Mouse (Mus musculus) cerebellum, adult 2 months (tissue): ENCODE results near the gene Cldn10.

ENCODE experiments used
- CTCF ChIP-seq: fragments of 200-500 bp; IDR thresholded peaks from 2 replicates; pipeline ENCODE4 v1.5.1; 2011; ENCODE audit warnings: low read depth, mild to moderate bottlenecking, control low read depth, low read length, moderate library complexity, borderline replicate concordance; ENCODE audit not compliant: insufficient read depth
- POLR2A ChIP-seq: fragments of 200-500 bp; IDR thresholded peaks from 2 replicates; pipeline ENCODE4 v1.6.1; 2011; ENCODE audit warnings: low read length, control low read depth, borderline replicate concordance; ENCODE audit not compliant: insufficient read depth

DNA sequence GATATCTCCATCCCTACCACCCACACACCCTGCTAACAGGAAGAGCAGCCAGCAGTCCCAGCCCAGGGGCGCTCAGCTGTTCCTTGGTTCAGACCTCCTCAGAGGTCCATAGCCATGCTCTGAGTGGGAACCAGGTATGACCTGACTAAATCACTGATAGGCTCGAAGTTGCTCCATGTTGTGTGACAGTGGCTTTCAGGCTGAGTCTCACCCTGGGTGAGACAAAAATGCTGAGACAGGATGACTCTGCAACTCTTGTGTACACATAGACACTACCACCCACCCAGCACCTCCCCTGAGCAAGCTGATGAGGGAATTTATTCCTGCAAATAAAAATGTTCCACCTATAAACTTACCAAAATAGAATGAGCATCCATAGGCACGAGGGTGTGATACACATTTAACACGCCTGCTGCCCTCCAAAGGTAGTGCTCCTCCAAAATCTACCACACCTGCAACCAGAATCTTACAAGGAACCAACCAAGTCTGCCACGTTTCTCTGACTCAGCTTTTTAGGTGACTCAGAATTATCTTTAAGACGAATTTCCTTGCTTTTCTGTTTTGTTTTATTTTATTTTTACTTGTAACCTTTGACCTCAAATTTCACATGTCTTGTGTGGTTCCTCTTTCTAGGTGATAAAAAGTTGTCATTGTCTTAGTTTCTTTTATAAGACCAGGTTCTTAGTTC is 37.1 kb upstream of the Cldn10 start:
- TF ChIP-seq POLR2A (no peak), CTCF (no peak)
